Mouse (Mus musculus): ENCODE data around the gene Gtf3c5.

The Gtf3c5 gene

DNA sequence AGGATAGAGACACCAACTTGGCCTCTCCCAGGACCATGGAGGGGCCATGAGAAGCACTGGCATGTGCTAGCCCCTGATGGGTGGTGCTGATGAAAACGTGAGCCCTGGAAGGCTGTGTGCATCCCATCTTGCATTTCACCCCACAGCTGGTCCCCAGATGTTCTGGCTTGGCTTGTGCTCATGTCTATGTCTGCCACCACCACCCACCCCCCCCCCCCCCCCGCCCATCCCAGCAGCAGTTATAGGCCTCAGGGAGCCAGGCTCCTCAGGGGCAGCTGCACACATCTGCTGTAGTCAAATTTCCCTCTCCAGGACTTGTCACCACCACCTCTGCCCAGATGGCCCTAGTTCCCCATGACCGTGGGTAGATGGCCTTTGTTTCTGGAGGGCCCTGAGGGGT lies 13.6 kb downstream of the Gtf3c5 start:
- no peak for DNase-seq (ENCODE audit: low spot score)

DNA sequence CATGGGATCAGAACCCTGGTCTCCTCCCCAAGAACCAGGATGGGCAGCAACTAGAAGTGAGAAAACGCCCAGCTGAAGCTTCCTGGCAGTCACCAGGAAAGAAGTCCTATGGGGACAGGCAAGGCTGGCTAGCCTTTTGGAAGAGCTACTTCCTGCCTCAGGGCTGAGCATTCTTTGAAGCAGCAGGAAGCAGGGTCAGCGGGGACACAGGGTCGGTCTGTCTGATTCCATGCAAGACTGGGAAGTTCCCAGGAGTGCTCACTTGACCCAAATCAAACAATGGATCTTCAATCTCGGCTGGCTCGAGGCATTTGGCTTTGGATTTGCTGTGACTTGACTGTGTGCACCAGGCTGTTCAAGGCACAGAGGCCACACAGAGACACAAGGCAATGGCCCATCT lies 17.0 kb downstream of the Gtf3c5 start:
- no peak for DNase-seq (ENCODE audit: low spot score)

DNA sequence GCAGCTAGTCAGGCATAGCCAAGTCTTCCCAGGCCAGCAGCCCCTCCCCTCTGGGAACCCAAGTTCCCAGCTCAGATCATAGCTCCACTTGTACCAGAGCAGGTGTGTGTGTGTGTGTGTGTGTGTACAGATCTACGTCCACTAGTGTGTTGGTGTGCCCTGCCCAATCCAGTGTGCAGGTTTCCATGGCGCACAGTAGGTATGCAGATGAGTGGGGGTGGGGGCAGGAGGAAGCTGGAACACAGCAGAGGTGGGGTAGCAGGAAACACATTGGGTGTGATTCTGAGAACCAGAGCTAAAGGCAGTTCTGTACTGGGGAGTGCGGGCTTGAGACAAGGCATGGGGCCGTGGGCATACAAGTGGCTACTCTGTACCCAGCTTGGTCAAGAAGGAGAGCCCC lies 19.2 kb downstream of the Gtf3c5 start:
- no peak for DNase-seq (ENCODE audit: low spot score)

DNA sequence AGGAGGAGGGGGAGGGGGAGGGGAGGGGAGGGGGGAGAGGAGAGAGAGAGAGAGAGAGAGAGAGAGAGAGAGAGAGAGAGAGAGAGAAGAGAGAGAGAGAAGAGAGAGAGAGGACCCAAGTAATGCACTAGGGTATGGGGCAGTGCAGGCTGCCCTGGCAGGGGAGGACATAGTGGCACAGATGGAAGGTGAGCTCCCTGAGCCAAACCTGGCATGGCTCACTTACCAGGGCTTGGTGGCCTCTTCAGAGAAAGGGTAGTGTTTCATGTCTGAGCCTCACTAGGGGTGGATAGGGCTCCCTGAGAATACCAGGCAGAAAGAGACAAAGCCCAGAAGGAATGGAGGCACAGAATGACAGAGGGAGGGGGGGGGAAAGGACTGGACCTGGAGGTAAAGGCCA lies 19.7 kb downstream of the Gtf3c5 start:
- no peak for DNase-seq (ENCODE audit: low spot score)

DNA sequence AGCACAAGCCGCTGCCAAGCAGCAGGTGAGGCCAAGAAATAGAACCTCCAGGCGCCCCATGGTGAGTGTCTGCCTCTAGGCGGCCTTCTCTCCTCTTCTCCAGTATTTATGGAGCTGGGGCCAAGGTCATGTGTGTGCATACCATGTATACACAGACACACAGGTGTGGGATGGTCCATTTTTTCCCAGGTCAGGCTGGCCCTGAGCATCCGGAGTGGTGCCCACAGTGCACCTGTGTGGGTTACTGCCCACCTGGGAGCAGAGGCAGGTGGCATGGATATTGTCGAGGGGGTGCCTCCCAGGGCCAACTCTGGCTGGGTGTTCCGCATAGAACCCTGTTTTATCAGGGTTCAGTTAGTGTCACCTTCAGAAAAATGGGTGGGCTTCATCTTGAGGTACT lies 20.2 kb downstream of the Gtf3c5 start, which contains the start of gene Cel:
Gene Cel, minus strand, starts transcription at position 101 of the 400 bp plus-strand sequence.
- no peak for DNase-seq (ENCODE audit: low spot score)

DNA sequence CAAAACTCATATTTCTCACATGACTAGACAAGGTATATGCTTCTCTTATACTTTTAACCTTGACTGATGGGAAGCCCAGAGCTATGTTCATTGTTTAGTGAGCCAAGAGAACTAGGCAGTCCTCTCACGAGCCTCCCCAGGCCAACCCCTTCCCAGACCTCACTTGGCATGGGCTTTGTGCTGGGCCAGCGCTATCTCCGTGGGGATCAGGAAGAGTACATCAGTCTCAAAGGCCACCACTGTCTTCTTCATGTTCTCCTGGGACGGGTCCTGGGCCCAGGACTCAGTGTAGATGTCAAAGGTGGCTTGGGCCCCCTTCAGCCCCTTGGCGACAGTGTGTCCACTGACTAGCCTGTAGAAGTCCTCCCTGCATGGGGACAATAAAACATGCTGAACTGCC lies 26.1 kb downstream of the Gtf3c5 start:
- no peak for DNase-seq (ENCODE audit: low spot score)

DNA sequence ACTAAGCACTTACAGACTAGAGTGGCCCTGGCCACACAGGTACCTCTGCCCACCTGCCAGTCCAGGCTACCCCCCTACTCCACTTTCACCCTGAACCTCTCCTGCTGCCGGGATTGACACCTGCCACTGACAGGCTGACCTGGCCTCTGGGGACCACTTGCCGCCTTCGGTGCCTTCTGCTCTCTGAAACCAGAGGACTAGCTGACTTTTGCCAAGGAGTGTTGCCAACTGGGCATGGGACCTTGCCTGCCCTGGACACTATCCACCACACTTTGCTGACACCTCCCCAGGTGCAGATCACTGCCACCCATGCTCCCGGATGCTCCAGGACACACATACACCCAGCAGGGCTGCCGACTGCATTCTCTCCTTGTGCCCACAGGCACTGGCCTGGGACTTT lies 31.2 kb downstream of the Gtf3c5 start:
- DNase-seq (ENCODE audit: low spot score): no peak

DNA sequence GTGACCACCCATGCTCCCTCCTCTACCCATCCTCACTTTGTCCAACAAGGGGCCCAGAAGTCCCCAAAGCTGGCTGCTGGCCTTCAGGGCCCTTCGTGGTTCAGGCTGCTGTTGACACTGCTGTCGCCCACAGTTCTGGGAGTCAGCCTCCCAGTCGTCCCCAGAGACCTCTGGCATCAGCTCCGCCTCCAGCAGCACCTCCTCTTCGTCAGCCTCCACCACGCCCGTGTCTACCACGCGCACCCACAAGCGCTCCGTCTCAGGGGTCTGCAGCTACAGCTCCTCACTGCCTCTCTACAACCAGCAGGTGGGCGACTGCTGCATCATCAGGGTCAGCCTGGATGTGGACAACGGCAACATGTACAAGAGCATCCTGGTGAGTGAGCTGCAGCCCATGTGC lies 34.4 kb downstream of the Gtf3c5 start:
- no peak for DNase-seq (ENCODE audit: low spot score)

DNA sequence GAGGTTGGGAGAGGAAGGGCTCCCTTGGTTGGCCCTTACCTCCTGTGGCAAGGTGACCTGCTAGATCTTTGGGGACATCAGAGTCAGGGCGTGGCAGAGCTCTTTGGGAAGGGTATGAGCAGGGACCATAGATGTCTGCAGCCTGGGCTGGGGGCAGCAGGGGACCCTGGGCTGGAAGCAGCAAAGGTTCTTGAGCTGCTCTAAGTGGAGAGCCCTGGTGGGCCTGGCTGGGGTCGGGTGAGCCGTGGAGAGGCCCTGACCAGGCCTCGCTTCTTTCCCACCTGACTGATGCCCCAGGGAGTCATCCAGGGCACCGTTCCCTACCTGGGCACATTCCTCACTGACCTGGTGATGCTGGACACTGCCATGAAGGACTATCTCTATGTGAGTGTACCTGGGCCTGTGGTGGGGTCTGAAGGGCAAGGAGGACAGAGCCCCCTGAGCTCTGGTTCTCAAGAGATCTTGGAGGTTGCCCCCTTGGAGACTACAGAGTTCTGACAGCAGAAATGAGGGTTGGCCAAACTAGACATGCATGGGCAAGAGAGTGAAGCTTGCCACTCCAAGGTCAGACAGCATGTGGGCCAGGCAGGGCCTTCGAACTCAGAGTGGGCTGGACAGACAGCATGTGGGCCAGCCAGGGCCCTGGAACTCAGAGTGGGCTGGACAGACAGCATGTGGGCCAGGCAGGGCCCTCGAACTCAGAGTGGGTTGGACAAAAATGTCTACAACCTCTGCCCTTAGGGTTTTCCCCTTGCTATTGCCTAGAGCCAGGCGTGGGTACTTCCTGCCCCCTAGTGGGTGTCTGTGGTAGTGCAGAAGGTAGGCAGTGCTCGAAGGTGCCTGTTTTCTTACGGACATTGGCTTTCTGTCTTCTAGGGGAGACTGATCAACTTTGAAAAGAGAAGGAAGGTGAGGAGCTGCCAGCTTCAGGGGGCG lies 36.0 kb downstream of the Gtf3c5 start:
- peak; percentile 64 for DNase-seq (ENCODE audit: low spot score)

DNA sequence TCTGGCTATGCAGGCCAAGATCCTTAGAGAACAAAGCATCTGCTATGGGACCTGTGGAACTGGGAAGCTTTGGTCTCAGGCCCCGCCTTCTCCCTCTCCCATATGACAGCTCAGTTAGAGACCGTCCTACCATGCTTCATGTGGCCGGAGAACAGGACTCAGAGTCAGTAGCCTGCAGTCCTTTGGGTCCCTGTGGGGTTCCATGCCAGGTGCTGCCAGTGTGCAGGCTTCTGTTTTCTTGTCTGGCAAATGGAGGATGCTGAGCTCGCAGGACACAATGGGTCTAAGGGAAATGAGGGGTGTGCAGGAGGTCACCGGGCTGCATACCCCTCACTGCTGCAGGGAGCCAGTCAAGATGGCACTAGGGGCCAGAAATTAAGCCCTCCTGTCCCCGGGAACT lies 37.0 kb downstream of the Gtf3c5 start:
- DNase-seq (ENCODE audit: low spot score): no peak

DNA sequence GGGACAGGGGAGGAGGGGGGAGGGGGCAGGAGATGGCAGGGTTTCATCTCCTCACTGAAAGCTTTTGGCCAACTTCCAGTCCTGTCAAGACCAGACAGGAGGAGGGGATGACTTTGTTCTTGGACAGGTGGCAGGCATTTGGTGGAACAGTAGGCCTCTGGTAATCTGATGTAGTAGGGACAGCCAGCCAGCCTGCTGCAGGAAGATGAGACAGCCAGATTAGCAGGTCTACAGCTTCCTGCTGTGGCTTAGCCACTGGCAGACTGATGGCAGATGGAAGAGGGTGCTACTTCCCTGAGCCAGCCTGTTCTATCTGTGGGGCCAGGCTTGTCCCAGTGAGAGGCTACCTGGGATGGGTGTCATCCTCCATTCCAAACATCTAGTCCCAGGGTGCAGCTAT lies 37.6 kb downstream of the Gtf3c5 start:
- DNase-seq (ENCODE audit: low spot score): no peak

DNA sequence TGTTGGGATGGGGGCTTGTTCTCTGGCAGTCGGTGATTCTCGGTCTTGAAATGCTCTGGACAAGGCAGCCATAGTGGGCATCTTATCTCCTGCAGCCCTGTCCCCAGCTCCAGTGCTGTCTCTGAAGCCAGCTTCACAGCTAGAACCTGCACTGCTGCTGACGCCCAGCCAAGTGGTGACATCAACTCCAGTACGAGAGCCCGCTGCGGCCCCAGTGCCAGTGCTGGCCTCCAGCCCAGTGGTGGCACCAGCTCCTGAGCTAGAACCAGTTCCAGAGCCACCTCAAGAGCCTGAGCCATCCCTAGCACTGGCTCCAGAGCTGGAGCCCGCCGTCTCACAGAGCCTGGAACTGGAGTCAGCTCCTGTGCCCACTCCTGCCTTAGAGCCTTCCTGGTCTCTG lies 39.7 kb downstream of the Gtf3c5 start:
- no peak for DNase-seq (ENCODE audit: low spot score)

DNA sequence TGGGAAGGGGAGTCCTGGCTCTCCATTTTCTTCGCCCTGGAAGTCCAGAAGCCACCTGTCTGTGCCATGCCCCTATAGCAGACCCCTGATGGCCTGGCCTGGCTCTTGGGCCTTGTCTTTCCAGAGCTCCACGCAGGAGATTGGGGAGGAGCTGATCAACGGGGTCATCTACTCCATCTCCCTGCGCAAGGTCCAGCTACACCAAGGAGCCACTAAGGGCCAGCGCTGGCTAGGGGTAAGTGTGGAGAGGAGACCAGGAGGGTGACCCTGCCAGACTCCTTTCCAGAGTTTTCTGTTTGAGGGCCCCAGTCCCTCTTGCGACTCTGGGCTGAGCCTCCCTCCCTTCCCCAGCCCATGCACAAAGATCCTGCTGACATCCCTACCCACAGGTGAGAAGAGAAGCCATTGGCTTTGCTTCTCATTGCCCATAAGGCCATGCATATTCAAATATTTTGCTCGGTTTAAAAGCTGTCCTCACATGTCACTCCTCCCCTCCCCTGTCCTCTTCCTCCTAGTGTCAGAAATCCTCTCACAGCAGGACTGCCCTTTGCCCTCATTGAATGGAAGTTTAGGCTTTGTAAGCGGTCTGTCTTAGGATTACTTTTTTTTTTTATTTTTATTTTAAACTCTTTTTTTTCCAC lies 42.8 kb downstream of the Gtf3c5 start:
- no peak for DNase-seq (ENCODE audit: low spot score)

DNA sequence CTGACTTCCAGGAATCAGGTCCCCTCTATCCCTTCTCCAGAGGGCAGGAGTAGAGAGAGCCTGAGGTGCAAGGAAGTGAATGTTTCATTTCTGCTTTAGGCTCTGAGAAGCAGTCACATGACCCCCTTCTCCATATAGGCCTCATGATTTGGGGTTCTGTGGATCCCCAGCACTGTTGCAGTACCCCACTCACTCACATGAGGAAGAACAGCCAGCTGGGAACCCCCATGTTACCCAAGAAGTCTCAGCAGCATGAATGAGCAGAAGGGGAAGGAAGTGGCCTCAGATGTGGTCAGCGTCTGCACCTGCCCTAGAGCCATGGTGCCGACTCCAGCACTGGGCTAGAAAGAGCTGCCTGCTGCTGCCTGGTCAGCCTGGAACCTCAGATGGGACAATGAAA lies 43.6 kb downstream of the Gtf3c5 start:
- no peak for DNase-seq (ENCODE audit: low spot score)

DNA sequence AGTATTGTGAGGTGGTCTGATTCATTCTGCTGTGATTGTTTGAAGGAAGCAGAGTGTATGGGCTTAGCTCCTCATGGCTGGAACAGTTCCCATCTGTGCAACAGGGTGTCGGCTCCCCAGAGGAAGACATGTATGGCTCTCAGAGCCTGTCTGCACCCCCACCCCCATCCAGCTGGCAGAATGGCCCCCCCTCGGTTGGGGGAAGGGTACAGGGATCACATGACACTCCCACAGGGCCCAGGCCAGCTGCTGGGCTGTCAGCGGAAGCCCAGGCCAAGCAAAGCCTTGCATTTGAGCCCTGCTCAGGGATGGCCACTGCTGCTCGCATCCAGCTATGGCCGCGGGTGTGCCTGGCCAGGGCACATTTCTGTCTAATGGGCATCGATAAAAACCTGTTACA lies 44.3 kb downstream of the Gtf3c5 start:
- no peak for DNase-seq (ENCODE audit: low spot score)

DNA sequence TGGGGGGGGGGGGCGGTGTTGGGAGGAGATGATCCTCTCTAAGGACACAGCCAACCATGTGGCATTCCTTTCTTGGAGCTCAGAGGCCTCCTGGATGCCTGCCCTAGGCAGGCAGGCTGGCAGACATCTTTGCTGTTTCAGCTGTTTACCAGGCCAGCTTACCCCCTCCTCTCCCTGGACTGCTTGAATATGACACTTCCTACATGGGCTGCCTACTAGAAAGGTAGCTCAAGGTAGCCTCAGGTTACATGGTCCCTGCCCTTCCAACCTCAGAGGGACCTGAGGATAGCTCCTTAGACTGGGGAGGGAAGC lies 44.8 kb downstream of the Gtf3c5 start:
- no peak for DNase-seq (ENCODE audit: low spot score)

DNA sequence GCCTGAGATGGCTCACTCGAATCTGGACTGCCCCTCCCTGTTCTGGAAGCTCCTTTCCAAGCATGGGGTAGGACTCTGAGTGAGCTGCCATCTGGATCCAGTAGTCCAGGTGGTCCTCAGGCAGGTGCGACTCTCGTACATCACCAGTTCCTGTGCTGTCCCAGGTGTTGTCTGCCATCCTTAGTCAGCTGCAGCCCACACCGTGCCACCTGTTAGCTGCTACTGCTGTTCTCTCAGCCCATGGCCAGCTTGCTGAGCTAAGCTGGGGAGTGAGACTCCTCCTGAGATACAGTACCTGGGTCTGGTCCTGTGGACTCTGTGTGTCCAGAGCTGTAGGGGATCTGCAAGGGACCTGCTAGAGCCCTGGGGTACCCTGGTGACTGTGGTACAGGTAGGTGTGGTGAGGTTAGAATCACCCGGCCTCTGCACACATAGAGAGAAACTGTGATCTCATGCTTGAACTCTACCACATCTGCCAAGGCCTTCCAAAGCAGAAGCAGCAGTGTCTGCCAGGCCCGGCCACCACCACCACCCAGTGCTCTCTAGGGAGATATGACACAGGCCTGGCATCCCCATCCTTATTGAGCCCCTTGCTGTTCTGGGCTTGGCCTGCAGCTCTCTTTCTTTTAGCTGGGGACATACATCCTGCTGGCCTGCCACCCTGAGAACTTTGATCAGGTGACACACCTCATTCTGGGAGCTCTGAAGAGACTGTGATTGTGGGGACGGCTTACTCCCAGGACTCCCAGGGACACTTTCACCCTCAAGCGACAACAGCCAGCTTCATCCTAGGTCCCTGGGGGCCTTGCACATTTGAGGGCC lies 45.3 kb downstream of the Gtf3c5 start:
- DNase-seq (ENCODE audit: low spot score): no peak

DNA sequence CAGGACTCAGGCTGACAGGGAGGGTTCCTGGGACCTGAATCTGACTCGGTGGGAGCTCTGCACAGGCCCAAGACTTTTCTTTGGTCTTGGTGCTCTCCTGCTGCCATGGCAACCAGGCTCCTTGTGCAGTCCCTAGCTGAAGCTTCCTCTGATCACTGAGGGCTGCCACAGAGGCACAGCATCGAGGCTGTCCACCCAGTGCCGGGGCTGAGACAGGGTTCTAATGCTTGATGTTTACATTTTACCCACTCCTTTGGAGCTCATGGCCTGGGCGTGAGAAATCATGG lies 46.0 kb downstream of the Gtf3c5 start:
- DNase-seq (ENCODE audit: low spot score): no peak

DNA sequence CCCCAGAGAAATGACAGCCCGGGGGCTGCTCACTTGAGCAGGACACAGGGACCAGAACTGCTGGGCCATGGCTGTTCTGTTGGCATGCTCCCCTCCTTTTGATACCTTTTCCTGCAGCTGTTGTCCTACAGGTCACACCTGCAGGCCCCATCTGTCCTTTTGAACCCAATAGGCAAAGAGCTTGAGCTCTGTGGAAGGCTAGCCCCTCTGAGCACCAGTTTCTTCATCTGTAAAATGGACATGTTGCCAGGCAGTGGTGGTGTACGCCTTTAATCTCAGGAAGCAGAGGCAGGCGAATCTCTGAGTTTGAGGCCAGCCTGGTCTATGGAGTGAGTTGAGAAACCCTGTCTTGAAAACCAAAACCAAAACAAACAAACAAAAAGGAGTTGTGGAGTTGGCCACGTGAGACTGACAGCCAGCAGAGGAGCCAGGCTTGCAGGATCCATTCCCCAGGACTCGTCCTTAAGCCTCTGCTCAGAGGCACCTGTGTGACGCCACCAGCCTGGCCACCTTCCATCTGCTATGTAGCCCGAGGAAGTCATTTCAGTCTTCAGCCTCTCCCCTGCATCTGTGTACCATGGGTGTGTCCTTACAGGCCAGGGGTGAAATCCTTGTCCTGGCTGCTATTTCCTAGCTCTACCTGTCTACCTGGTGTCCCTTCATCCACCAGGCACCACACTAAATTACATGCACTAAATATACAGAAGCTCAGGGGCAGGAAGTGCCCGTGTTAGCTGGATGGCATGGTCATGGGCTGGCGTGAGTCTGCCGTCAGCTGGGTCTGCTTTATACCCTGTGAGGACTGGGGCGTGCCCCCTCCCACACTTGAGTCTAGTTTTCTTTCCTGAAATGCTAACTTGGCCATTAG lies 46.6 kb downstream of the Gtf3c5 start:
- DNase-seq (ENCODE audit: low spot score): no peak

DNA sequence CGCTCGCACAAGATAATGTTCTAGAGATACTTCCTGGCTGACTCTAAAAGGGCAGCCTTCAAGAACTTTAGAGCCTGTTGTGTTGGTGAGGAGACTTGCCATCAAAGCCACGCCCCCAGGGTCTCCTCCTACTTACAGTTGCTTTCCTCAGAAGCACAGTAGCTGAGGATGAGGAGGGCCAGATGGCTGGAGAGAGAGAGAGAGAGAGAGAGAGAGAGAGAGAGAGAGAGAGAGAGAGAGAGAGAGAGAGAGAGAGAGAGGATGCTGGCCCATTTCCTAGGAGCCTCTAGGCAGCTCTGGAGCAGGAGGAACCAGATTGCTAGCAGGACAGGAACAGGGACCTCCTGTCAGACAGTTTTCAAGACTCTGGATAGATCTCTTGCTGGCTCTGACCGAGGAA lies 47.4 kb downstream of the Gtf3c5 start:
- no peak for DNase-seq (ENCODE audit: low spot score)

DNA sequence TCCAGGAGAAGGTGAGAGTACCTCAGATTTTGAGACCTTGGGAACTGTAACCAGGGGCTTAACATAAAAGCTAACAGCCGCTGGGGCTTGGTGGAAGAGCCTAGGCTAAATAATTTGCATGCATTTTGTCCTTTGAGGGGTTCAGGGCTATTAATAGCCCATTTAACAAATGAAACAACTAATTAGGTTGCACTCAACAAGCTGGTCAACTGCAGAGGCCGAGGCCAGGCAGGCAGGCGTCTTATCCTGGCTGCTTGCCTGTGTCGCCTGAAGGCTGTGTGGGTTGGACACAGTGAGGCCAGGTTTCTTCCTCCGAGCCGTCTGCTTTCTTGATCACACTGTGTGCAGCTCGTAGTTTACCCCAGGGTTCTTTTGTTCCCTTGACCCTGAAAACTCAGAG lies 47.9 kb downstream of the Gtf3c5 start:
- DNase-seq (ENCODE audit: low spot score): no peak

DNA sequence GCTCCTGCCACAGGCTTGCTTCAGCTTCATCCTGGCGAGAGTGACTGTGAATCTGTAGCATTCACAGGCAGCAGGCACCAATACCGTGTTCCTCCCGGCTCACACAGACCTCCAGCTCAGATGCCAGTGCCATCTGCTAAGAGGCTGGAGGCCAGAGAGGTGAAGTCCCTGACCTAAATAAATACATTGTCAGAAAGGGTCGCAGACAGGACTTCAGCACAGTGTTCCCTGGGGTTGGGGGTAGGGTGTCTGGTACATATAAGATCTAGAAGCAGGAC lies 48.3 kb downstream of the Gtf3c5 start:
- DNase-seq (ENCODE audit: low spot score): no peak
